Mouse (Mus musculus): ENCODE data around the gene Gdi1.
A peak's percentile ranks its signal among the peaks of the same experiment; 100 is the strongest.

Gene Gdi1

GRCm38 (mm10) chrX:74304867-74305700 is at the start of gene Gdi1:
Gene Gdi1 (plus strand): TSS chrX:74304998.
- peak; percentile 49 to 59 for DNase-seq (ENCODE audit: low spot score in 2 of 2)

GRCm38 (mm10) chrX:74257746-74258145 is 47.1 kb upstream of the Gdi1 start:
- DNase-seq (ENCODE audit: low spot score in 2 of 2) = no peak

- DNase-seq (ENCODE audit: low spot score in 2 of 2) = no peak
Measured at GRCm38 (mm10) chrX:74269736-74270061, 35.1 kb upstream of the Gdi1 start.

- peak; percentile 60 to 81 for DNase-seq (ENCODE audit: low spot score in 2 of 2)
Measured at GRCm38 (mm10) chrX:74270062-74270901, 34.5 kb upstream of the Gdi1 start, which contains the start of gene Rpl10. Gene Rpl10 (plus strand): TSS chrX:74270812.

- DNase-seq (ENCODE audit: low spot score in 2 of 2) = no peak
Measured at GRCm38 (mm10) chrX:74270902-74271551, 33.8 kb upstream of the Gdi1 start.

GRCm38 (mm10) chrX:74273422-74274322 is 31.1 kb upstream of the Gdi1 start:
- DNase-seq (ENCODE audit: low spot score in 2 of 2) = no peak

GRCm38 (mm10) chrX:74277916-74278315 is 26.9 kb upstream of the Gdi1 start:
- no peak for DNase-seq (ENCODE audit: low spot score in 2 of 2)

GRCm38 (mm10) chrX:74281041-74281731 is 23.6 kb upstream of the Gdi1 start:
- DNase-seq (ENCODE audit: low spot score in 2 of 2) = no peak

- DNase-seq (ENCODE audit: low spot score in 2 of 2) = peak in 1 of 2 experiments; percentile 25
Measured at GRCm38 (mm10) chrX:74281732-74282394, 22.9 kb upstream of the Gdi1 start, which contains the start of the genes Taz and Dnase1l1. Gene Taz (plus strand): TSS chrX:74281912. Gene Dnase1l1 (minus strand): TSS chrX:74282337.

GRCm38 (mm10) chrX:74282395-74283091 is 22.3 kb upstream of the Gdi1 start:
- peak; percentile 64 to 67 for DNase-seq (ENCODE audit: low spot score in 2 of 2)

GRCm38 (mm10) chrX:74283092-74283437 is 21.7 kb upstream of the Gdi1 start:
- DNase-seq (ENCODE audit: low spot score in 2 of 2) = no peak

GRCm38 (mm10) chrX:74293431-74293830 is 11.4 kb upstream of the Gdi1 start:
- DNase-seq (ENCODE audit: low spot score in 2 of 2) = no peak

- DNase-seq (ENCODE audit: low spot score in 2 of 2) = peak; percentile 80 to 85
Measured at GRCm38 (mm10) chrX:74296538-74297448, 8.0 kb upstream of the Gdi1 start, which contains the start of gene Atp6ap1. Gene Atp6ap1 (plus strand): TSS chrX:74297097.

GRCm38 (mm10) chrX:74298348-74298747 is 6.5 kb upstream of the Gdi1 start:
- no peak for DNase-seq (ENCODE audit: low spot score in 2 of 2)

- no peak for DNase-seq (ENCODE audit: low spot score in 2 of 2)
Measured at GRCm38 (mm10) chrX:74299721-74300120, 5.1 kb upstream of the Gdi1 start.

- peak; percentile 55 to 76 for DNase-seq (ENCODE audit: low spot score in 2 of 2)
Measured at GRCm38 (mm10) chrX:74312540-74313464, 8.0 kb downstream of the Gdi1 start, which contains the start of gene Fam50a. Gene Fam50a (plus strand): TSS chrX:74313033.

GRCm38 (mm10) chrX:74328725-74329161 is 23.9 kb downstream of the Gdi1 start, which contains the start of gene Plxna3:
Gene Plxna3 (plus strand): TSS chrX:74329066.
- peak; percentile 15 to 24 for DNase-seq (ENCODE audit: low spot score in 2 of 2)

Data from frontal cortex, postnatal 25 days (tissue).